Mouse (Mus musculus): ENCODE data around the gene Ddx4. TPM values are rescaled to one million over a fixed set of nuclear protein-coding genes. Genes with fewer than 3 reads are reported as not detected.
"Not testable (repeated sequence)": the region's sequence is repeated elsewhere in the genome, so short reads cannot be mapped to it uniquely, and the experiment has no call there.

The Ddx4 gene
- polyA plus RNA-seq, 1 experiment from 2014 or later = 0.29 TPM

DNA sequence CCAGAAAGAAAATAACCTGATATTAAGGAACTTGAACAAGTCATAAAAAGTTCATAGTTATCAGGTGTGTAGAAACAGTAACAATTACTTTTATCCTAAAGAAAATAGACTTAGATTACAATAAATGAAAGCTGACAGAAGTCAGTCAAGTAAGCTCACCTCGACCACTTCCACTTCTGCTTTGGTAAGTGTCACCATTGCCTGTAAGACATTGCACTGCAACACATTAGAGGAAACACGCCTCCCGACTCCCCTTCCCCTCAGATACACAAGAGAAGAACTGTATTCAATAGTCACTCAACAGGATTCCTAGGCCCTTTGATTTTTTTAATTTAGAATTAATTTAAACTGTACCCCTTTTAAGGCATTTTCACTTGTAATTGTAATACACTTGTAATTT, 27.7 kb downstream of the Ddx4 start:
- H3K4me3 ChIP-seq = no peak overlapping the region
- no peaks in the 10 kb centered on the region for H3K36me3 ChIP-seq
- H3K27me3 ChIP-seq (ENCODE audit: low read depth, poor library complexity, severe bottlenecking) = no peaks in the 10 kb centered on the region
- H3K4me1 ChIP-seq = no peaks in the 10 kb centered on the region
- no peaks in the 10 kb centered on the region for H3K9me3 ChIP-seq (replicated peaks)
- DNase-seq (ENCODE audit: low spot score) = no peak
- 85% methylated on average over 3 of the region's 3 CpGs for WGBS
- H3K27ac ChIP-seq = no peak overlapping the region

DNA sequence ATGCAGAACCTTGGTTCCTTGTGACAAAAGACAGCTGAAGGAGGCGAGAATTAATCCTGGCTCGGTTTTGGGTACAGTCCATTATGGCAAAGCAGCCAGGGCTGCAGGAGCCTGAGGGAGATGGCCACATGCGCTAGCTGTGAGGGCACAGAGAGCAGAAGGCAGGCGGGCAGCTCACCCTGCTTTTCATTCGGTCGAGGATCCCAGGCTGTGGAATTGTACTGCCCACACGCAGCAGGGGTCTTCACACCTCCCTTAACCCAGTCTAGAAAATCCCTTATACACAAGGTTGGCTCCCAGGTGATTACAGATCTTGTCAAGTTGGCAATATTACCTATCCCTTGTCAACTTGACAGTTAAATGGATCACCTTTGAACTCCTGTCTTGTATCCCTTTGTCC, 28.6 kb downstream of the Ddx4 start:
- no peaks in the 10 kb centered on the region for H3K9me3 ChIP-seq (replicated peaks)
- H3K36me3 ChIP-seq = no peaks in the 10 kb centered on the region
- 50% methylated on average over 7 of the region's 7 CpGs for WGBS
- H3K27ac ChIP-seq = no peak overlapping the region
- H3K4me1 ChIP-seq = no peaks in the 10 kb centered on the region
- no peak overlapping the region for H3K4me3 ChIP-seq
- H3K27me3 ChIP-seq (ENCODE audit: low read depth, poor library complexity, severe bottlenecking) = no peaks in the 10 kb centered on the region
- DNase-seq (ENCODE audit: low spot score) = no peak

DNA sequence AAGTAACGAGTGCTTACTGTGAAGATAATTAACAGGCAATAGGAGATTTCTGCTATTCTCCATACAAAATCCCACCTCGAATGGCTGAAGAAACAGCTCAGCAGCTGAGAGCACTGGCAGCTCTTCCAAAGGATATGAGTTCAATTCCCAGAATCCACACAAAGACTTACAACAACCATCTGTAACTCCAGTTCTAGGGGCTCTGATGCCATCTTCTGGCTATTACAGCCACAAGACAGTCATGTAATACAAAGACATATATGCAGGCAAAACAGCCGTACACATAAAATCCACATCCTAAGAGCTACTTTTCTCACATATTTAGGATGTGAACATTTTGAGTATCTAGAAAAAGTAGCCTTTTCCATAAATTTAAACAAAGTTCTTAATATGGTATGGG, 30.7 kb downstream of the Ddx4 start:
- H3K27me3 ChIP-seq (ENCODE audit: low read depth, poor library complexity, severe bottlenecking) = no peaks in the 10 kb centered on the region
- H3K27ac ChIP-seq = no peak overlapping the region
- H3K4me3 ChIP-seq = no peak overlapping the region
- no peaks in the 10 kb centered on the region for H3K36me3 ChIP-seq
- DNase-seq (ENCODE audit: low spot score) = no peak
- 71% methylated on average over 3 of the region's 3 CpGs for WGBS
- no peaks in the 10 kb centered on the region for H3K9me3 ChIP-seq (replicated peaks)
- no peaks in the 10 kb centered on the region for H3K4me1 ChIP-seq

DNA sequence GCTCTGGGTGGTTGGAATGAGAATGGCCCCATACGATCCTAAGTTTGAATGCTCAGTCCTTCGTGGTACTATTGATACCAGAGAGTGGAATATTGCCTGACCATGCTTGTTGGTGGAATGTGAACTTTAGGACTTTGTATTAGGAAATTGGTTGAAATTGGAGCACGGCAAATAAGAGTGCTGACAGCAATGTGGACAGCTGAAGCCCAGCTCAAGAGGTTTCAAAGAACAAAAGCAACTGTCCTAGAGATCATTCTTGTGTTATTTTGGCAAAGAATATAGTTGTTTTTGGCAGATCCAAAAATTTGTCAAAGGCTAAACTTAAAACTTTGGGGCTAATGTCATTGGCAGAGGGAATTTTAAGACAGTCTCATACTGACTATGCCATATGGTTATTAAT, 43.7 kb downstream of the Ddx4 start:
- DNase-seq (ENCODE audit: low spot score) = no peak
- Histone ChIP-seq H3K4me1 (no peaks in the 10 kb centered on the region), H3K27me3 (ENCODE audit: low read depth, poor library complexity, severe bottlenecking) (no peaks in the 10 kb centered on the region), H3K27ac (no peak overlapping the region), H3K9me3 (replicated peaks) (no peaks in the 10 kb centered on the region), H3K36me3 (no peaks in the 10 kb centered on the region), H3K4me3 (no peak overlapping the region)
- 93% methylated on average over 3 of the region's 3 CpGs for WGBS

DNA sequence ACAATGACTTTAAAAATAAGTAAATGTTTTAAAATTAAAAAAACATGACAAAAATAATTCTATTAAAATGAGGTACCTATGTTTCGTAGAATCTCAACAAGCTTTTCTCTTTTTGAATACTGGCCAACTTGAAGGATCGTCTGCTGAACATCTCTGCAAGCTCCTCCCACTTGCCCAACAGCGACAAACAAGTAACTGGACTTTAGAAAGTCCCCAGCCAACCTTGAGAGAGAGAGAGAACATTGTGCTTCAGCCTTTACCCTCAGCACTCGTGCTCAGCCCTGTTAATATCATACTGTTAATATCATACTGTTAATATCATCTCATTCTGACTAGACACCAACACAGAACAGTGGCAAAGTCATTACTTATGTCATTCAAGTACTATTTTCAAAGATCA, 47.9 kb downstream of the Ddx4 start:
- 79% methylated on average over 4 of the region's 4 CpGs for WGBS

DNA sequence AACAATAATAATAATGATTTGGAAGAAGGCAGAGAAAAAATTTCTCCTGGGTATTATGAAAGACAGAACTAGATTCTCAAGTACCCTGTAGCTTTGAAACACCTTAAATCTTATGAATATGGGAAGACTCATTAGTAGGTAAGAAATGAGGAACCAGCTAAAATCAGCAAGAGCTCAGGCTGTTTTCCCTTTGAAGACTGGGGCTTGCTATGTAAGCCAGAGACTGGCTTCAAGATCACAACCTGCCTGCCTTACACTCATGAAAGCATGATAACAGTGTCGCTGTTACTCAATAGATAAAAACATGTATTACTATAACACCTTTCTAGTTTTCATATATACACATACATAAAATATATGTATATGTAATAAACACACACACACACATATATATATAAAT, 48.4 kb downstream of the Ddx4 start:
- no peaks in the 10 kb centered on the region for H3K9me3 ChIP-seq (replicated peaks)
- H3K27ac ChIP-seq = no peak overlapping the region
- WGBS = 89% methylated on average over 1 of the region's 1 CpGs
- H3K4me3 ChIP-seq = no peak overlapping the region
- no peak for DNase-seq (ENCODE audit: low spot score)
- no peaks in the 10 kb centered on the region for H3K36me3 ChIP-seq
- H3K4me1 ChIP-seq = no peaks in the 10 kb centered on the region
- H3K27me3 ChIP-seq (ENCODE audit: low read depth, poor library complexity, severe bottlenecking) = no peaks in the 10 kb centered on the region

More for the DNA sequence above, 47.9 kb downstream of the Ddx4 start:
- Histone ChIP-seq H3K36me3 (no peaks in the 10 kb centered on the region), H3K4me1 (no peaks in the 10 kb centered on the region), H3K9me3 (replicated peaks) (no peaks in the 10 kb centered on the region), H3K27me3 (ENCODE audit: low read depth, poor library complexity, severe bottlenecking) (no peaks in the 10 kb centered on the region), H3K27ac (no peak overlapping the region), H3K4me3 (no peak overlapping the region)
- no peak for DNase-seq (ENCODE audit: low spot score)

DNA sequence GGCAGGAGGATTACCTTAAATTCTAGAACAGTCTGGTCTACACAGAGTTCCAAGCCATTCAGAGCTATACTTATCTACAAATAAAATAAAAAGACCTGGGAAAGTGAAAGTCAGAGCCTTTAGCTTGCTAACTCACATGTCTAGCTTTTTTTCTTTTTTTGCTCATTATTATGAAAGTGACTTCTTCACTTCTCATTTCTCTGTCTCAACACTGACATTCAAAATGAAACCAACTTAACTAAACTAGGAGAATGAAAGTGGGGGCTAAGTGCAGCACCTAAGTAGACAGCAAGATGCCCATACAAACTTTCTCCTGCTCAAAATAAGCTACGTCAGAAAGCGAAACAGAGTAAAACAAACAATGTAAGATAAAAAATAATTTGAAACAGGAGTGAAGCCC, 49.7 kb downstream of the Ddx4 start:
- 91% methylated on average over 2 of the region's 2 CpGs for WGBS
- Histone ChIP-seq H3K4me1 (no peaks in the 10 kb centered on the region), H3K27ac (no peak overlapping the region), H3K36me3 (no peaks in the 10 kb centered on the region), H3K4me3 (no peak overlapping the region), H3K9me3 (replicated peaks) (no peaks in the 10 kb centered on the region), H3K27me3 (ENCODE audit: low read depth, poor library complexity, severe bottlenecking) (no peaks in the 10 kb centered on the region)
- no peak for DNase-seq (ENCODE audit: low spot score)

DNA sequence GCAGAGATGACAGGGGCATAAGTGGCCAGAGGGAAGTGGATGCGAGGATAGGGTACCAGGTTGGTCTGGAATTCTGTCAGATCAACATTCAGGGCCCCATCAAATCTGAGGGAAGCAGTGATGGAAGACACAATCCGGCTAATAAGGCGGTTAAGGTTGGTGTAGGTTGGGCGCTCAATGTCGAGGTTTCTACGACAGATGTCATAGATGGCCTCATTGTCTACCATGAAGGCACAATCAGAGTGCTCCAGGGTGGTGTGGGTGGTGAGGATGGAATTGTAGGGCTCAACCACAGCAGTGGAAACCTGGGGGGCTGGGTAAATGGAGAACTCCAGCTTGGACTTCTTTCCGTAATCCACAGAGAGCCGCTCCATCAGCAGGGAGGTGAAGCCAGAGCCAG, 58.0 kb downstream of the Ddx4 start, which contains the start of gene Il31ra:
Gene Il31ra, minus strand, starts transcription at position 101 of the 400 bp plus-strand sequence.
- not testable (repeated sequence) for H3K27me3 ChIP-seq (ENCODE audit: low read depth, poor library complexity, severe bottlenecking); H3K36me3 ChIP-seq; DNase-seq (ENCODE audit: low spot score); H3K27ac ChIP-seq; H3K4me1 ChIP-seq; H3K4me3 ChIP-seq; H3K9me3 ChIP-seq (replicated peaks)
- 95% methylated on average over 5 of the region's 8 CpGs for WGBS

DNA sequence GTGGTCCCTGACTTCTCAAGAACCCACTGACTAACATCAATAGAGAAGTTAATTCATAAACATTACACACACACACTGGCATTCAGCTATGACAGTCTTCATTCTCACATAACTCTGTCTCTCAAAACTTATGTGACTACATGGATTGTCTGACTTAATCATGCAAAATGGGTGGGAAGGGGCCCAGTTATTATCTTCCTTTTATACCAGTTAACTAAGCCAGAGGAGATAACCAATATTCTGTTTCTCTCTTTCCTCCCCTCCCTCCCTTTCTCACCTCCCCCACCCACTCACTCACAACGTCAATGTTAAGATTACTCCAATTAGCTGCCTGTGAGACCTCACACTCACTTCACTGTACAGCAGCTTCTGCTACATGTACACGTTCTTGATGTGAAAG, 62.0 kb downstream of the Ddx4 start:
- Histone ChIP-seq H3K27me3 (ENCODE audit: low read depth, poor library complexity, severe bottlenecking) (no peaks in the 10 kb centered on the region), H3K36me3 (no peaks in the 10 kb centered on the region), H3K9me3 (replicated peaks) (no peaks in the 10 kb centered on the region), H3K4me1 (peaks cover 5% of the 10 kb centered on the region), H3K4me3 (no peak overlapping the region), H3K27ac (no peak overlapping the region)
- no peak for DNase-seq (ENCODE audit: low spot score)
- 56% methylated on average over 2 of the region's 2 CpGs for WGBS

DNA sequence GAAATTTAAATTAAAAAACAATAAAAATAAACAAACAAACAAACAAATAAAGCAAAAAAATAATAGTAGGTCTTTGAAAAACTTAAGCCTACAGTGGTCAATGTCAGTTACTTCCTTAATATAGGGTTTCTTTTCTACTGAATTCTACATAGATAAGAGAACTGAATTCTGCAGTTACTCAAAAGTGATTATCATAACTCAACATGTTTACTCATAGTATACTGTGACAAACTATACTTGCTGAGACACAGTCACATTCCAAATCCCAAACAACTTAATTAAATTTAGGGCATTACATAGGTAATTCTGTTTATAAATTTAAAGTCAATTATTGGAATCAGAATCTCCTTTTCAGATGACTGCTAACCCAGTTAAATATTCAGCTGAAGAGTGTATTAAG, 62.6 kb downstream of the Ddx4 start:
- no peaks in the 10 kb centered on the region for H3K27me3 ChIP-seq (ENCODE audit: low read depth, poor library complexity, severe bottlenecking)

DNA sequence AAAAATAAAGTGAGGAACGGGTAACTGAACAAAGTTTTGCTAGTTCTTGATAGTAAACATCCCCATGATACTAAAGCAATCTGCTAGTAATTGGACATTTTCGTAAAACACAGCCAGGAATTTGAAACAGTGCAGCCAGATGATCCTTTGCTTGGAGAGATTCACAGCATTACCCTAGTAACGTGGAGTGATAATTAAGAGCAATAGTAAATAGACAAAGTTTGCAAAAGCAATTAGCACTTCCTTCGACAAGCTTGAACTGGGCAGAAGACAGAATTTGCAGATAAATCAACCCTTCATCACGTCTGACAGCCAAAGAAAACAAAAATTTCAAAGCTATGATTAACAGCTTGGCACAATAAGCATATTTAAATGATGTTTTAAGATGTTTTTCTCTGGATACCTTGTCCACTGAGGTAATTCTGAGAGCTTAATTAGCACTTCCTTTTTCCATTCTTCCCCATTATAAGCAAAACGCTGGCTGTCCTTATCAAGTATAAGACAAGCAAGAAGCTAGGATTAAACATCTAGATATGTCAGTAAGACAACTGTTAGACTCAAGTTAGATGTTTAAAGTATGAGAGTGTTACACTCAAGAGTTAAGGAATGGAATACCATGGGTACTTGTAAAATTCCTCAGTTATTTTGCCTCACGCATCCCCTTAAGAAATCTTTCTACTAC, 67.6 kb downstream of the Ddx4 start:
- H3K9me3 ChIP-seq (replicated peaks) = no peaks in the 10 kb centered on the region
- H3K27me3 ChIP-seq (ENCODE audit: low read depth, poor library complexity, severe bottlenecking) = no peaks in the 10 kb centered on the region
- H3K4me1 ChIP-seq = peaks cover 43% of the 10 kb centered on the region
- no peak overlapping the region for H3K27ac ChIP-seq
- no peak for DNase-seq (ENCODE audit: low spot score)
- WGBS = 32% methylated on average over 7 of the region's 7 CpGs
- H3K36me3 ChIP-seq = no peaks in the 10 kb centered on the region
- no peak overlapping the region for H3K4me3 ChIP-seq

More for the DNA sequence above, 62.6 kb downstream of the Ddx4 start:
- no peak for DNase-seq (ENCODE audit: low spot score)
- no peak overlapping the region for H3K27ac ChIP-seq
- peaks cover 11% of the 10 kb centered on the region for H3K4me1 ChIP-seq
- H3K4me3 ChIP-seq = no peak overlapping the region
- H3K36me3 ChIP-seq = no peaks in the 10 kb centered on the region
- H3K9me3 ChIP-seq (replicated peaks) = no peaks in the 10 kb centered on the region

DNA sequence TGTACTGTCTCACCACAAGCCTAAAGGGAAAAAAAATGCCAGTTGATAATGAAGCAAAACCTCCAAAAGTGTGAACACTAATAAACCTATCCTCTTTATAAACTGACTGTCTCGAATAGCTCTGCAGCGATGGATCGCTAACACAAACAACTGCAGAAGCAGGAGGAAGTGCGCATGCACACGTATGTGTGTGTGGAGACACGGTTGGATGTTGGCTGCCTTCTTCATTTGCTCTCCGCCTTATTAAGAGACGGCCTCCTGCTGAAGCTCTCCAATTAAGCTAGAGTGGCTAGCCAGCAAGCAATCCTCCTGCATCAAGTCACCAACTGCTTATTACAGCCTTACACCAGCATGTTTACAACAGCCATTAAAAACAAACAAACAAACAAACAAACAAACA, 70.0 kb downstream of the Ddx4 start:
- H3K27ac ChIP-seq = no peak overlapping the region
- H3K4me3 ChIP-seq = no peak overlapping the region
- H3K4me1 ChIP-seq = peaks cover 48% of the 10 kb centered on the region
- no peaks in the 10 kb centered on the region for H3K36me3 ChIP-seq
- WGBS = 77% methylated on average over 8 of the region's 8 CpGs
- DNase-seq (ENCODE audit: low spot score) = no peak
- H3K27me3 ChIP-seq (ENCODE audit: low read depth, poor library complexity, severe bottlenecking) = no peaks in the 10 kb centered on the region
- no peaks in the 10 kb centered on the region for H3K9me3 ChIP-seq (replicated peaks)

DNA sequence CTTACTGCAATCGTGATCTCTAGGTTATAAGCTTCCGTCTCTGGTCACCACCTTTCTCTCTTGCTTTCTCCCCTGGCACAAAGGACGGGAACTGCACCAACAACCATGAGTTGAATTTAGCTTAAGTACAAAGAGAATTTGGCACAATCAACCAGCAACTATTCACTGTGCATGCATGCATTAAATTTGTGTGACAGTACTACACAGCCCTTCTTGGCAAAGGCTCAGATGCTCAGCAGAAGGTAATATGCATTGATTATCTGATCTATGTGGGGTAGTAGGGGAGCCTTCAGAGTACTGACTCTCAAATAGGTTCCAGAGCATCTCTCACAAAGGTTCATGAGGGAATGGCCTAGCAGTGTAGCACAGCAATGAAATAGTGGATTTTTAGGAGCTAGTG, 70.5 kb downstream of the Ddx4 start:
- Histone ChIP-seq H3K27ac (no peak overlapping the region), H3K4me3 (no peak overlapping the region), H3K9me3 (replicated peaks) (no peaks in the 10 kb centered on the region), H3K27me3 (ENCODE audit: low read depth, poor library complexity, severe bottlenecking) (no peaks in the 10 kb centered on the region), H3K4me1 (peaks cover 48% of the 10 kb centered on the region), H3K36me3 (no peaks in the 10 kb centered on the region)
- WGBS = 91% methylated on average over 3 of the region's 3 CpGs
- DNase-seq (ENCODE audit: low spot score) = no peak
